Mouse (Mus musculus) NIH3T3 (cell line): ENCODE measurements around the gene Agap1.

ENCODE experiments used
- DNase-seq: peaks from one replicate; pipeline ENCODE4 v3.0.0-alpha.2; 2012; ENCODE audit warnings: low read depth

Gene Agap1

GRCm38 (mm10) chr1:89902641-89903040, 448.0 kb downstream of the Agap1 start:
- DNase-seq = no peak

GRCm38 (mm10) chr1:89909796-89910195, 455.2 kb downstream of the Agap1 start:
- no peak for DNase-seq

GRCm38 (mm10) chr1:89912392-89912791, 457.8 kb downstream of the Agap1 start:
- DNase-seq = no peak

GRCm38 (mm10) chr1:89913611-89914010, 459.0 kb downstream of the Agap1 start:
- DNase-seq = no peak

- DNase-seq = no peak
Measured at GRCm38 (mm10) chr1:89918111-89918510, 463.5 kb downstream of the Agap1 start.

GRCm38 (mm10) chr1:89919206-89919605, 464.6 kb downstream of the Agap1 start:
- no peak for DNase-seq

- peak; percentile 26 for DNase-seq
Measured at GRCm38 (mm10) chr1:89921806-89922205, 467.2 kb downstream of the Agap1 start.

GRCm38 (mm10) chr1:89922282-89922681, 467.7 kb downstream of the Agap1 start:
- DNase-seq = no peak

- no peak for DNase-seq
Measured at GRCm38 (mm10) chr1:89922883-89923641, 468.5 kb downstream of the Agap1 start.

GRCm38 (mm10) chr1:89923642-89924020, 469.0 kb downstream of the Agap1 start:
- no peak for DNase-seq

- no peak for DNase-seq
Measured at GRCm38 (mm10) chr1:89925501-89926190, 471.0 kb downstream of the Agap1 start.

GRCm38 (mm10) chr1:89926583-89927060, 472.0 kb downstream of the Agap1 start:
- DNase-seq = no peak

- no peak for DNase-seq
Measured at GRCm38 (mm10) chr1:89927061-89927661, 472.6 kb downstream of the Agap1 start.

- DNase-seq = no peak
Measured at GRCm38 (mm10) chr1:89928676-89929075, 474.1 kb downstream of the Agap1 start.

GRCm38 (mm10) chr1:89929181-89929580, 474.6 kb downstream of the Agap1 start:
- no peak for DNase-seq

GRCm38 (mm10) chr1:89929721-89930505, 475.3 kb downstream of the Agap1 start:
- DNase-seq = no peak

- no peak for DNase-seq
Measured at GRCm38 (mm10) chr1:89930551-89930950, 475.9 kb downstream of the Agap1 start.

GRCm38 (mm10) chr1:89931120-89931519, 476.5 kb downstream of the Agap1 start, which contains the start of gene Gbx2:
TSS of gene Gbx2 (minus strand) at chr1:89931179.
- no peak for DNase-seq

GRCm38 (mm10) chr1:89932021-89932423, 477.4 kb downstream of the Agap1 start:
- no peak for DNase-seq

GRCm38 (mm10) chr1:89932616-89933015, 478.0 kb downstream of the Agap1 start:
- DNase-seq = no peak

GRCm38 (mm10) chr1:89933028-89933427, 478.4 kb downstream of the Agap1 start:
- no peak for DNase-seq

GRCm38 (mm10) chr1:89933786-89934185, 479.2 kb downstream of the Agap1 start:
- DNase-seq = no peak
